Mouse (Mus musculus) lung, adult 2 months (tissue): ENCODE measurements around the gene Gm21958.

Source experiments
- CTCF ChIP-seq: fragments of 200-500 bp; IDR thresholded peaks from 2 replicates; pipeline ENCODE4 v1.5.1; 2011; ENCODE audit warnings: mild to moderate bottlenecking, low read length, control low read depth; ENCODE audit not compliant: insufficient read depth
- POLR2A ChIP-seq: fragments of 200-500 bp; IDR thresholded peaks from 2 replicates; pipeline ENCODE4 v1.6.1; 2011; ENCODE audit warnings: low read depth, mild to moderate bottlenecking, control low read depth, low read length, borderline replicate concordance; ENCODE audit errors: extremely low read depth

- TF ChIP-seq CTCF (no peak), POLR2A (no peak)
These were observed 14.3 kb downstream of the Gm21958 start for GRCm38 (mm10) chr3:54699759-54700301.
